Mouse (Mus musculus): ENCODE data around the gene Prkcb. TPM values are rescaled to one million over a fixed set of nuclear protein-coding genes. Genes with fewer than 3 reads are reported as not detected.

Gene Prkcb
- polyA plus RNA-seq, 1 experiment from 2014 or later = 13.3 TPM

GRCm38 (mm10) chr7:122432401-122432800 is 143.8 kb downstream of the Prkcb start:
- no peak overlapping the region for H3K27ac ChIP-seq (ENCODE audit: low read depth, low read length)
- 72% methylated on average over 4 of the region's 4 CpGs for WGBS (ENCODE audit: insufficient replicate concordance)
- no peak for ATAC-seq (replicated peaks; ENCODE audit: insufficient number of reproducible peaks, low FRiP score, low TSS enrichment)
- no peaks in the 10 kb centered on the region for H3K9me3 ChIP-seq (replicated peaks; ENCODE audit: control insufficient read depth, low read length)
- H3K4me1 ChIP-seq (ENCODE audit: control insufficient read depth, insufficient read depth, low read length) = 0 out of 2 replicates have a peak, but pooled peaks cover 5% of the 10 kb centered on the region
- H3K36me3 ChIP-seq (ENCODE audit: control insufficient read depth, insufficient read depth, low read length) = no peaks in the 10 kb centered on the region
- no peak overlapping the region for H3K4me3 ChIP-seq (ENCODE audit: low read depth, low read length)
- no peak overlapping the region for H3K9ac ChIP-seq (ENCODE audit: low read depth, low read length)
- H3K4me2 ChIP-seq = no peak overlapping the region
- H3K27me3 ChIP-seq (ENCODE audit: control insufficient read depth, insufficient read depth, low read length) = no peaks in the 10 kb centered on the region

GRCm38 (mm10) chr7:122433377-122433776 is 144.8 kb downstream of the Prkcb start:
- WGBS (ENCODE audit: insufficient replicate concordance) = 65% methylated on average over 5 of the region's 5 CpGs
- no peak overlapping the region for H3K4me3 ChIP-seq (ENCODE audit: low read depth, low read length)
- H3K4me1 ChIP-seq (ENCODE audit: control insufficient read depth, insufficient read depth, low read length) = 0 out of 2 replicates have a peak, but pooled peaks cover 5% of the 10 kb centered on the region
- H3K36me3 ChIP-seq (ENCODE audit: control insufficient read depth, insufficient read depth, low read length) = no peaks in the 10 kb centered on the region
- H3K27me3 ChIP-seq (ENCODE audit: control insufficient read depth, insufficient read depth, low read length) = no peaks in the 10 kb centered on the region
- ATAC-seq (replicated peaks; ENCODE audit: insufficient number of reproducible peaks, low FRiP score, low TSS enrichment) = no peak
- H3K9ac ChIP-seq (ENCODE audit: low read depth, low read length) = no peak overlapping the region
- H3K4me2 ChIP-seq = no peak overlapping the region
- no peak overlapping the region for H3K27ac ChIP-seq (ENCODE audit: low read depth, low read length)
- no peaks in the 10 kb centered on the region for H3K9me3 ChIP-seq (replicated peaks; ENCODE audit: control insufficient read depth, low read length)

- H3K4me1 ChIP-seq (ENCODE audit: control insufficient read depth, insufficient read depth, low read length) = 0 out of 2 replicates have a peak, but pooled peaks cover 5% of the 10 kb centered on the region
- no peak overlapping the region for H3K4me3 ChIP-seq (ENCODE audit: low read depth, low read length)
- no peak overlapping the region for H3K27ac ChIP-seq (ENCODE audit: low read depth, low read length)
- no peaks in the 10 kb centered on the region for H3K9me3 ChIP-seq (replicated peaks; ENCODE audit: control insufficient read depth, low read length)
- H3K9ac ChIP-seq (ENCODE audit: low read depth, low read length) = no peak overlapping the region
- no peak for ATAC-seq (replicated peaks; ENCODE audit: insufficient number of reproducible peaks, low FRiP score, low TSS enrichment)
- WGBS (ENCODE audit: insufficient replicate concordance) = 63% methylated on average over 4 of the region's 4 CpGs
- no peaks in the 10 kb centered on the region for H3K36me3 ChIP-seq (ENCODE audit: control insufficient read depth, insufficient read depth, low read length)
- no peak overlapping the region for H3K4me2 ChIP-seq
- no peaks in the 10 kb centered on the region for H3K27me3 ChIP-seq (ENCODE audit: control insufficient read depth, insufficient read depth, low read length)
Observed at GRCm38 (mm10) chr7:122434941-122435340, 146.4 kb downstream of the Prkcb start.

GRCm38 (mm10) chr7:122435561-122435960 is 147.0 kb downstream of the Prkcb start:
- ATAC-seq (replicated peaks; ENCODE audit: insufficient number of reproducible peaks, low FRiP score, low TSS enrichment) = no peak
- no peaks in the 10 kb centered on the region for H3K36me3 ChIP-seq (ENCODE audit: control insufficient read depth, insufficient read depth, low read length)
- no peaks in the 10 kb centered on the region for H3K27me3 ChIP-seq (ENCODE audit: control insufficient read depth, insufficient read depth, low read length)
- H3K4me2 ChIP-seq = no peak overlapping the region
- 86% methylated on average over 7 of the region's 7 CpGs for WGBS (ENCODE audit: insufficient replicate concordance)
- H3K9ac ChIP-seq (ENCODE audit: low read depth, low read length) = no peak overlapping the region
- H3K9me3 ChIP-seq (replicated peaks; ENCODE audit: control insufficient read depth, low read length) = no peaks in the 10 kb centered on the region
- 0 out of 2 replicates have a peak, but pooled peaks cover 5% of the 10 kb centered on the region for H3K4me1 ChIP-seq (ENCODE audit: control insufficient read depth, insufficient read depth, low read length)
- H3K27ac ChIP-seq (ENCODE audit: low read depth, low read length) = no peak overlapping the region
- H3K4me3 ChIP-seq (ENCODE audit: low read depth, low read length) = no peak overlapping the region

GRCm38 (mm10) chr7:122437390-122437789 is 148.8 kb downstream of the Prkcb start:
- Histone ChIP-seq H3K36me3 (ENCODE audit: control insufficient read depth, insufficient read depth, low read length) (no peaks in the 10 kb centered on the region), H3K4me3 (ENCODE audit: low read depth, low read length) (no peak overlapping the region), H3K9ac (ENCODE audit: low read depth, low read length) (no peak overlapping the region), H3K9me3 (replicated peaks; ENCODE audit: control insufficient read depth, low read length) (no peaks in the 10 kb centered on the region), H3K27ac (ENCODE audit: low read depth, low read length) (no peak overlapping the region), H3K4me1 (ENCODE audit: control insufficient read depth, insufficient read depth, low read length) (0 out of 2 replicates have a peak, but pooled peaks cover 5% of the 10 kb centered on the region), H3K4me2 (no peak overlapping the region), H3K27me3 (ENCODE audit: control insufficient read depth, insufficient read depth, low read length) (no peaks in the 10 kb centered on the region)
- 79% methylated on average over 1 of the region's 1 CpGs for WGBS (ENCODE audit: insufficient replicate concordance)
- ATAC-seq (replicated peaks; ENCODE audit: insufficient number of reproducible peaks, low FRiP score, low TSS enrichment) = no peak

- Histone ChIP-seq H3K27ac (ENCODE audit: low read depth, low read length) (no peak overlapping the region), H3K27me3 (ENCODE audit: control insufficient read depth, insufficient read depth, low read length) (no peaks in the 10 kb centered on the region), H3K4me1 (ENCODE audit: control insufficient read depth, insufficient read depth, low read length) (no peaks in the 10 kb centered on the region), H3K9ac (ENCODE audit: low read depth, low read length) (no peak overlapping the region), H3K4me2 (no peak overlapping the region), H3K9me3 (replicated peaks; ENCODE audit: control insufficient read depth, low read length) (no peaks in the 10 kb centered on the region), H3K36me3 (ENCODE audit: control insufficient read depth, insufficient read depth, low read length) (no peaks in the 10 kb centered on the region), H3K4me3 (ENCODE audit: low read depth, low read length) (no peak overlapping the region)
- 54% methylated on average over 6 of the region's 6 CpGs for WGBS (ENCODE audit: insufficient replicate concordance)
- no peak for ATAC-seq (replicated peaks; ENCODE audit: insufficient number of reproducible peaks, low FRiP score, low TSS enrichment)
Observed at GRCm38 (mm10) chr7:122445056-122445455, 156.5 kb downstream of the Prkcb start.

GRCm38 (mm10) chr7:122452671-122453070 is 164.1 kb downstream of the Prkcb start:
- 78% methylated on average over 8 of the region's 8 CpGs for WGBS (ENCODE audit: insufficient replicate concordance)
- ATAC-seq (replicated peaks; ENCODE audit: insufficient number of reproducible peaks, low FRiP score, low TSS enrichment) = no peak

DNA sequence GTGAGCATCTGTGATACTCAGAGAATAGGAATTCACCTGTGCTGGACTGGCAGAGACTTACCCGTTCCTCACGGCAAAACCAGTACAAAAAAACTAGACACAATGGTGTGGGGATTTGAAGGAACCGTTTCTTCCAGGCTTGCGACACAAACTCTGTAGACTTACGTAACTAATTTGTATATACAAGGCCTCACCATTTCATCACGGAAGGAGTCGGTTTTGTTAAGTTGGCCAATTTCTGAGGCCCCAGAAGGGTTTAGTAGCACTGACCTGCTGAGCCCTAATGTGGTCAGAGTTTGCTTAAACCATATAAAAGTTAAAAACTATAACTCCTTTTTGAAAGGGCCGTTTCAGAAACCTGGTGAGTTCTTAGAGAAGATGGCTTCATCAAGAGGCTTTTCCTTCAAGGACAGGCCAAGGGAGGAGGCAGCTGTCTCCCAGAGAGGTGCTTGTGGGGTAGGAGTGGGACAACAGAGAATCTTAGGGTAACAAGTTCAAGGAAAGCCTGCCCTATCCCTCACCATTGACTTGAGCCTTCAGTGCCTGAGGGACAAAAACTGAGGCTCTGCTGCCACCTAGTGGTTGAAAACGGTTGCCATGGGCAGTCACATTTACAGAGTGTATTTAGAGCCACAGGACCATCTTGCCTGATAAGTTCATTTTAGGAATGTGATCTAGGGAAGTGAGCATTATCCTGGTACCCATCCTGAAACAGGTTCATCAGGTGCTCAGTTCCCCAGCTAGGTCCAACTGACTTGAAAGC is 170.8 kb downstream of the Prkcb start:
- Histone ChIP-seq H3K27me3 (ENCODE audit: control insufficient read depth, insufficient read depth, low read length) (no peaks in the 10 kb centered on the region), H3K4me3 (ENCODE audit: low read depth, low read length) (no peak overlapping the region), H3K4me1 (ENCODE audit: control insufficient read depth, insufficient read depth, low read length) (no peaks in the 10 kb centered on the region), H3K4me2 (no peak overlapping the region), H3K9ac (ENCODE audit: low read depth, low read length) (no peak overlapping the region), H3K36me3 (ENCODE audit: control insufficient read depth, insufficient read depth, low read length) (no peaks in the 10 kb centered on the region), H3K9me3 (replicated peaks; ENCODE audit: control insufficient read depth, low read length) (no peaks in the 10 kb centered on the region), H3K27ac (ENCODE audit: low read depth, low read length) (no peak overlapping the region)
- no peak for ATAC-seq (replicated peaks; ENCODE audit: insufficient number of reproducible peaks, low FRiP score, low TSS enrichment)
- 66% methylated on average over 9 of the region's 9 CpGs for WGBS (ENCODE audit: insufficient replicate concordance)

More at GRCm38 (mm10) chr7:122452671-122453070, 164.1 kb downstream of the Prkcb start:
- no peak overlapping the region for H3K27ac ChIP-seq (ENCODE audit: low read depth, low read length)
- H3K4me2 ChIP-seq = no peak overlapping the region
- no peaks in the 10 kb centered on the region for H3K27me3 ChIP-seq (ENCODE audit: control insufficient read depth, insufficient read depth, low read length)
- H3K36me3 ChIP-seq (ENCODE audit: control insufficient read depth, insufficient read depth, low read length) = no peaks in the 10 kb centered on the region
- H3K9ac ChIP-seq (ENCODE audit: low read depth, low read length) = no peak overlapping the region
- H3K4me3 ChIP-seq (ENCODE audit: low read depth, low read length) = no peak overlapping the region
- no peaks in the 10 kb centered on the region for H3K9me3 ChIP-seq (replicated peaks; ENCODE audit: control insufficient read depth, low read length)
- no peaks in the 10 kb centered on the region for H3K4me1 ChIP-seq (ENCODE audit: control insufficient read depth, insufficient read depth, low read length)

DNA sequence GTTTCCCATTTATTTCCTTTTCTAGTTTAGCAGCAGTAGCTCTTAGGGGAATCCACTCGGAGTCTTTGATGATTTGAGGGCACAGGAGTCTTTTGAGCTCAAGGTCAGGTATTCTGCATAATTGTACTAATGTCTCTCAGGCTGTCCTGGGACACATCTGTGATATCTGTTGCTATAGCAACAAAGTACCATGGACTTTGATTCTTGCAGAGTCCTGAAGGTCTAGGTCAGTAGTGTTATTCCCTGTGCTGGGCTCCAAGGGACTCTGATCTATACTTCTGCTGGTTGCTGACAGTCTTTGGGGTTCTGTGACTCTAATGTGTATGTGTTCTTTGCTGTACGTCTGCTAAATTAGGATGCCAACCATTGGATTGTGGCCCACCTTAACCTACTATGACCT is 171.5 kb downstream of the Prkcb start:
- Histone ChIP-seq H3K27ac (ENCODE audit: low read depth, low read length) (no peak overlapping the region), H3K27me3 (ENCODE audit: control insufficient read depth, insufficient read depth, low read length) (no peaks in the 10 kb centered on the region), H3K4me1 (ENCODE audit: control insufficient read depth, insufficient read depth, low read length) (no peaks in the 10 kb centered on the region), H3K4me3 (ENCODE audit: low read depth, low read length) (no peak overlapping the region), H3K36me3 (ENCODE audit: control insufficient read depth, insufficient read depth, low read length) (no peaks in the 10 kb centered on the region), H3K4me2 (no peak overlapping the region), H3K9ac (ENCODE audit: low read depth, low read length) (no peak overlapping the region), H3K9me3 (replicated peaks; ENCODE audit: control insufficient read depth, low read length) (no peaks in the 10 kb centered on the region)
- no peak for ATAC-seq (replicated peaks; ENCODE audit: insufficient number of reproducible peaks, low FRiP score, low TSS enrichment)
- WGBS (ENCODE audit: insufficient replicate concordance) = 58% methylated on average over 2 of the region's 2 CpGs

Data from heart, embryonic 11.5 days (tissue).